Mouse (Mus musculus): Measurements from ENCODE around the gene Htra3. TPM values are rescaled to one million over a fixed set of nuclear protein-coding genes. Genes with fewer than 3 reads are reported as not detected.
A peak's percentile ranks its signal among the peaks of the same experiment; 100 is the strongest.

Htra3 gene
- polyA plus RNA-seq (2015; fragmentation: Nextera tagmentation; extraction: Ambion mirVana), result 9.3 and 10.4 TPM in 2 replicates

- peak within 1 kb of the TSS; percentile 38 for H3K4me3 ChIP-seq (replicated peaks)
- H3K36me3 ChIP-seq, result no peaks in the 10 kb centered on the region
- ATAC-seq, result peak; percentile 30; the same call in 1 of the 2 replicates
- H3K4me2 ChIP-seq (replicated peaks), result peak within 1 kb of the TSS; percentile 58
- H3K4me1 ChIP-seq (replicated peaks), result peaks cover 6% of the 10 kb centered on the region
- WGBS, result 11% methylated on average over 40 of the region's 42 CpGs
- H3K9me3 ChIP-seq, result no peaks in the 10 kb centered on the region
- no peak within 1 kb of the TSS for H3K27ac ChIP-seq
- H3K27me3 ChIP-seq, result peaks cover 45% of the 10 kb centered on the region
- peak within 1 kb of the TSS; percentile 39 for H3K9ac ChIP-seq (replicated peaks)
Observed at GRCm38 (mm10) chr5:35679256-35680155, at the start of gene Htra3. TSS of gene Htra3 (minus strand) at chr5:35679782.

GRCm38 (mm10) chr5:35728957-35729460, 49.4 kb upstream of the Htra3 start:
- peak overlapping the region; percentile 41; the same call in 1 of the 2 replicates for H3K27ac ChIP-seq
- WGBS, result 60% methylated on average over 11 of the region's 11 CpGs
- no peak overlapping the region; the same call in 1 of the 2 replicates for H3K4me2 ChIP-seq (replicated peaks)
- no peaks in the 10 kb centered on the region for H3K4me1 ChIP-seq (replicated peaks)
- no peak overlapping the region for H3K9ac ChIP-seq (replicated peaks)
- no peak for ATAC-seq
- H3K4me3 ChIP-seq (replicated peaks), result no peak overlapping the region
- H3K36me3 ChIP-seq, result no peaks in the 10 kb centered on the region
- H3K9me3 ChIP-seq, result no peaks in the 10 kb centered on the region
- H3K27me3 ChIP-seq, result no peaks in the 10 kb centered on the region

GRCm38 (mm10) chr5:35728344-35728956, 48.9 kb upstream of the Htra3 start:
- Histone ChIP-seq H3K4me3 (replicated peaks) (no peak overlapping the region), H3K9me3 (no peaks in the 10 kb centered on the region), H3K27me3 (no peaks in the 10 kb centered on the region), H3K36me3 (no peaks in the 10 kb centered on the region), H3K27ac (no peak overlapping the region), H3K4me1 (replicated peaks) (no peaks in the 10 kb centered on the region), H3K4me2 (replicated peaks) (no peak overlapping the region; the same call in 1 of the 2 replicates), H3K9ac (replicated peaks) (no peak overlapping the region)
- ATAC-seq, result no peak
- 91% methylated on average over 12 of the region's 12 CpGs for WGBS

- Histone ChIP-seq H3K4me2 (replicated peaks) (no peak overlapping the region), H3K27ac (no peak overlapping the region), H3K4me3 (replicated peaks) (no peak overlapping the region), H3K4me1 (replicated peaks) (no peaks in the 10 kb centered on the region), H3K9ac (replicated peaks) (no peak overlapping the region), H3K27me3 (no peaks in the 10 kb centered on the region), H3K9me3 (no peaks in the 10 kb centered on the region), H3K36me3 (no peaks in the 10 kb centered on the region)
- 94% methylated on average over 5 of the region's 5 CpGs for WGBS
- ATAC-seq, result no peak
Observed at GRCm38 (mm10) chr5:35727447-35727846, 47.9 kb upstream of the Htra3 start.

- no peaks in the 10 kb centered on the region for H3K9me3 ChIP-seq
- no peaks in the 10 kb centered on the region for H3K4me1 ChIP-seq (replicated peaks)
- H3K4me2 ChIP-seq (replicated peaks), result no peak overlapping the region
- H3K4me3 ChIP-seq (replicated peaks), result no peak overlapping the region
- H3K27ac ChIP-seq, result no peak overlapping the region
- WGBS, result 77% methylated on average over 3 of the region's 3 CpGs
- no peak for ATAC-seq
- no peaks in the 10 kb centered on the region for H3K36me3 ChIP-seq
- H3K9ac ChIP-seq (replicated peaks), result no peak overlapping the region
- H3K27me3 ChIP-seq, result no peaks in the 10 kb centered on the region
Observed at GRCm38 (mm10) chr5:35725840-35726239, 46.3 kb upstream of the Htra3 start.

GRCm38 (mm10) chr5:35723900-35724299, 44.3 kb upstream of the Htra3 start:
- Histone ChIP-seq H3K27ac (no peak overlapping the region), H3K9me3 (no peaks in the 10 kb centered on the region), H3K4me2 (replicated peaks) (no peak overlapping the region), H3K9ac (replicated peaks) (no peak overlapping the region), H3K36me3 (no peaks in the 10 kb centered on the region), H3K27me3 (no peaks in the 10 kb centered on the region), H3K4me1 (replicated peaks) (no peaks in the 10 kb centered on the region), H3K4me3 (replicated peaks) (no peak overlapping the region)
- no peak for ATAC-seq
- WGBS, result 79% methylated on average over 5 of the region's 5 CpGs

GRCm38 (mm10) chr5:35722654-35723053, 43.1 kb upstream of the Htra3 start:
- H3K27me3 ChIP-seq, result no peaks in the 10 kb centered on the region
- no peaks in the 10 kb centered on the region for H3K9me3 ChIP-seq
- ATAC-seq, result no peak
- no peaks in the 10 kb centered on the region for H3K36me3 ChIP-seq
- H3K27ac ChIP-seq, result no peak overlapping the region
- H3K4me3 ChIP-seq (replicated peaks), result no peak overlapping the region
- H3K4me2 ChIP-seq (replicated peaks), result no peak overlapping the region
- WGBS, result 74% methylated on average over 2 of the region's 2 CpGs
- no peak overlapping the region for H3K9ac ChIP-seq (replicated peaks)
- no peaks in the 10 kb centered on the region for H3K4me1 ChIP-seq (replicated peaks)

- no peak overlapping the region for H3K9ac ChIP-seq (replicated peaks)
- WGBS, result 93% methylated on average over 2 of the region's 2 CpGs
Observed at GRCm38 (mm10) chr5:35721933-35722332, 42.4 kb upstream of the Htra3 start.

GRCm38 (mm10) chr5:35719880-35720279, 40.3 kb upstream of the Htra3 start:
- H3K4me1 ChIP-seq (replicated peaks), result no peaks in the 10 kb centered on the region
- no peak overlapping the region for H3K27ac ChIP-seq
- no peak overlapping the region for H3K4me3 ChIP-seq (replicated peaks)
- no peak overlapping the region for H3K9ac ChIP-seq (replicated peaks)
- no peaks in the 10 kb centered on the region for H3K27me3 ChIP-seq
- no peak for ATAC-seq
- no peak overlapping the region for H3K4me2 ChIP-seq (replicated peaks)
- H3K36me3 ChIP-seq, result no peaks in the 10 kb centered on the region
- no peaks in the 10 kb centered on the region for H3K9me3 ChIP-seq
- WGBS, result 100% methylated on average over 1 of the region's 1 CpGs

More at GRCm38 (mm10) chr5:35721933-35722332, 42.4 kb upstream of the Htra3 start:
- no peak overlapping the region for H3K27ac ChIP-seq
- no peaks in the 10 kb centered on the region for H3K36me3 ChIP-seq
- no peaks in the 10 kb centered on the region for H3K4me1 ChIP-seq (replicated peaks)
- no peak overlapping the region for H3K4me3 ChIP-seq (replicated peaks)
- no peaks in the 10 kb centered on the region for H3K27me3 ChIP-seq
- H3K4me2 ChIP-seq (replicated peaks), result no peak overlapping the region
- H3K9me3 ChIP-seq, result no peaks in the 10 kb centered on the region
- ATAC-seq, result no peak

GRCm38 (mm10) chr5:35719343-35719742, 39.8 kb upstream of the Htra3 start:
- Histone ChIP-seq H3K9ac (replicated peaks) (no peak overlapping the region), H3K9me3 (no peaks in the 10 kb centered on the region), H3K4me3 (replicated peaks) (no peak overlapping the region), H3K36me3 (no peaks in the 10 kb centered on the region), H3K27ac (no peak overlapping the region), H3K4me1 (replicated peaks) (no peaks in the 10 kb centered on the region), H3K4me2 (replicated peaks) (no peak overlapping the region), H3K27me3 (no peaks in the 10 kb centered on the region)
- ATAC-seq, result no peak

- no peak overlapping the region for H3K27ac ChIP-seq
- no peaks in the 10 kb centered on the region for H3K36me3 ChIP-seq
- no peaks in the 10 kb centered on the region for H3K4me1 ChIP-seq (replicated peaks)
- no peaks in the 10 kb centered on the region for H3K27me3 ChIP-seq
- H3K9me3 ChIP-seq, result no peaks in the 10 kb centered on the region
- H3K4me2 ChIP-seq (replicated peaks), result no peak overlapping the region
- WGBS, result 78% methylated on average over 11 of the region's 11 CpGs
- no peak overlapping the region for H3K4me3 ChIP-seq (replicated peaks)
- no peak overlapping the region for H3K9ac ChIP-seq (replicated peaks)
- ATAC-seq, result no peak
Observed at GRCm38 (mm10) chr5:35718817-35719216, 39.2 kb upstream of the Htra3 start.

GRCm38 (mm10) chr5:35717946-35718345, 38.4 kb upstream of the Htra3 start:
- WGBS, result 60% methylated on average over 4 of the region's 4 CpGs
- Histone ChIP-seq H3K4me1 (replicated peaks) (no peaks in the 10 kb centered on the region), H3K4me2 (replicated peaks) (no peak overlapping the region), H3K36me3 (no peaks in the 10 kb centered on the region), H3K9me3 (no peaks in the 10 kb centered on the region), H3K4me3 (replicated peaks) (no peak overlapping the region), H3K9ac (replicated peaks) (no peak overlapping the region), H3K27me3 (no peaks in the 10 kb centered on the region), H3K27ac (no peak overlapping the region)
- ATAC-seq, result no peak
